Mouse (Mus musculus) midbrain, postnatal 0 days (tissue): ENCODE measurements at regions not wholly inside any gene's neighbourhood (a gene's known extent, or its start where the extent isn't known, plus 50 kb on each side); places are given as distances from the start of the nearest gene placed in this dataset.

Experiments
- ATAC-seq: fragments of 200-750 bp; cut with Nextera tagmentation; 2 replicates; pipeline ENCODE4 v1.8.0; 2017; ENCODE audit warnings: moderate number of reproducible peaks, mild to moderate bottlenecking, moderate TSS enrichment, moderate library complexity; ENCODE audit not compliant: low FRiP score
- DNase-seq: peaks from one replicate; pipeline ENCODE4 v3.0.0-alpha.2; 2015; ENCODE audit warnings: low spot score
- H3K27ac ChIP-seq: fragments of 300-500 bp; sonication (generic); 2 replicates; pipeline ENCODE4 v1.5.1; 2014; ENCODE audit warnings: low read depth, mild to moderate bottlenecking, low read length, mixed read lengths
- H3K27me3 ChIP-seq: fragments of 300-500 bp; sonication (generic); 2 replicates; pipeline ENCODE4 v1.6.1; 2014; ENCODE audit warnings: low read length, control low read depth, mixed read lengths; ENCODE audit not compliant: insufficient read depth
- H3K36me3 ChIP-seq: fragments of 300-500 bp; sonication (generic); 2 replicates; pipeline ENCODE4 v1.6.1; 2014; ENCODE audit warnings: low read length, control low read depth, mixed read lengths; ENCODE audit not compliant: insufficient read depth
- H3K4me1 ChIP-seq: fragments of 300-500 bp; sonication (generic); 2 replicates; pipeline ENCODE4 v1.6.1; 2014; ENCODE audit warnings: mild to moderate bottlenecking, control low read depth, antibody characterized with exemption, low read length, mixed read lengths; ENCODE audit not compliant: insufficient read depth
- H3K4me2 ChIP-seq: fragments of 300-500 bp; sonication (generic); 2 replicates; pipeline ENCODE4 v1.6.1; 2014; ENCODE audit warnings: low read depth, mild to moderate bottlenecking, low read length, mixed read lengths; ENCODE audit not compliant: poor library complexity, severe bottlenecking
- H3K4me3 ChIP-seq: fragments of 300-500 bp; sonication (generic); 2 replicates; pipeline ENCODE4 v1.5.1; 2014; ENCODE audit warnings: low read depth, mild to moderate bottlenecking, low read length, moderate library complexity
- H3K9ac ChIP-seq: fragments of 300-500 bp; sonication (generic); replicated peaks from 2 replicates; pipeline ENCODE4 v1.6.1; 2014; ENCODE audit warnings: mild to moderate bottlenecking, low read length, moderate library complexity, mixed read lengths; ENCODE audit not compliant: poor library complexity, severe bottlenecking
- H3K9me3 ChIP-seq: fragments of 300-500 bp; sonication (generic); 2 replicates; pipeline ENCODE4 v1.6.1; 2016; ENCODE audit warnings: low read length, control low read depth
- CTCF ChIP-seq: IDR thresholded peaks from 2 replicates; pipeline ENCODE4 v1.5.1; 2016; ENCODE audit warnings: antibody characterized with exemption, mild to moderate bottlenecking
- WGBS: fragments of 180-500 bp; shearing (Covaris S2); extraction: QIAGEN DNeasy Blood & Tissue Kit; methylation state at CpG from one replicate; pipeline ENCODE4 v1.1.7; 2014; 5-methylcytosine and 5-hydroxymethylcytosine counted together

- no peak overlapping the region for H3K4me2 ChIP-seq
- WGBS, result 89% methylated on average over 7 of the region's 7 CpGs
- ATAC-seq (no peak), DNase-seq (no peak)
- H3K36me3 ChIP-seq, result no peaks in the 10 kb centered on the region
- no peaks in the 10 kb centered on the region for H3K4me1 ChIP-seq
- no peak for TF ChIP-seq CTCF
- H3K27me3 ChIP-seq, result no peaks in the 10 kb centered on the region
- 0 out of 2 replicates have a peak, but pooled peaks cover 3% of the 10 kb centered on the region for H3K9me3 ChIP-seq
- no peak overlapping the region for H3K4me3 ChIP-seq
- H3K27ac ChIP-seq, result no peak overlapping the region
- H3K9ac ChIP-seq, result no peak overlapping the region
Measured at GRCm38 (mm10) chr5:64682326-64682845, 120.8 kb upstream of the Klf3 start.

GRCm38 (mm10) chr5:64683419-64683818 lies 119.8 kb upstream of the Klf3 start:
- no peak for TF ChIP-seq CTCF
- Histone ChIP-seq H3K27me3 (no peaks in the 10 kb centered on the region), H3K36me3 (no peaks in the 10 kb centered on the region), H3K4me3 (no peak overlapping the region), H3K9ac (no peak overlapping the region), H3K27ac (no peak overlapping the region), H3K4me2 (no peak overlapping the region), H3K4me1 (no peaks in the 10 kb centered on the region), H3K9me3 (0 out of 2 replicates have a peak, but pooled peaks cover 3% of the 10 kb centered on the region)
- ATAC-seq (no peak), DNase-seq (no peak)
- WGBS, result 93% methylated on average over 4 of the region's 4 CpGs

DNA sequence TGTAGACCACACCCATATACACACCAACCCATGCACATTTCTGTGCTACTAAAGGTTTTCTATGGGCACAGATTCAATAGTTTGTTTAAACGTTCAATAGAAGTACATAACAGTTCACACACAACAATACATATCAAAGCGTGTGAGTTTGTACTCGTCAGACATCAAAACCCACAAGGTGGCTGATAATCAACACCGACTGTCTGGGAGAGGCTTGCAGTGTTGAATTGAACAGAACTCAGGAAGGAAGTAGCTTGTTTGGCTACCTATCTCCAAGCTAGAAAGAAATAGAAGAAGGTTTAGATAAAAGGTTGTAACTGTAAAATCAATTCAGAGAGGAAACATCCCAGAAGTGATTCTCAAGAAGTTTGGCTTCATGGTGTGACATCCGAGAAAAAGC lies 118.9 kb upstream of the Klf3 start:
- H3K4me3 ChIP-seq, result no peak overlapping the region
- ATAC-seq (no peak), DNase-seq (no peak)
- H3K27ac ChIP-seq, result no peak overlapping the region
- no peak overlapping the region for H3K9ac ChIP-seq
- 92% methylated on average over 5 of the region's 5 CpGs for WGBS
- 0 out of 2 replicates have a peak, but pooled peaks cover 3% of the 10 kb centered on the region for H3K9me3 ChIP-seq
- no peak for TF ChIP-seq CTCF
- H3K27me3 ChIP-seq, result no peaks in the 10 kb centered on the region
- no peak overlapping the region for H3K4me2 ChIP-seq
- H3K4me1 ChIP-seq, result no peaks in the 10 kb centered on the region
- H3K36me3 ChIP-seq, result no peaks in the 10 kb centered on the region

DNA sequence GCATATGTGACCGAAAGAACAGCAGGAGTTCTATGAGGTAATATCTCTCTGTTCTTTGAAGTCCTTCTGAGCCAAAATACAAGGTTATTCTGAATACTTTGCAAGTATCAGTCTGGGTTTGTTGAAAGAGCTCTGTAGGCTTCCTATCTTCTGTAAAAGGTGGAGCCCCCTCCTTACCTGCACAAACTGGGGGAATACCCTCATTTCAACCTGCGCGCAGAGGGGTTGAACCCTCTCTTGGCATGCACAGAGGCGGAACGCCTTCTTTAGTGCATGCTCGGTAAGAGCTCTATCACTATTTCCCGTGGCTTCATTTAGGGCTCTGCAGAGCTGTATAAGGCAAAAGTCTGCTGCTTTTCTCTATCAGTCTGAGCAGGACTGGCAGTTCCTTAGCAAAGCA lies 113.0 kb upstream of the Klf3 start:
- Histone ChIP-seq H3K36me3 (no peaks in the 10 kb centered on the region), H3K4me1 (no peaks in the 10 kb centered on the region), H3K9me3 (0 out of 2 replicates have a peak, but pooled peaks cover 3% of the 10 kb centered on the region), H3K4me2 (no peak overlapping the region), H3K27me3 (no peaks in the 10 kb centered on the region), H3K27ac (no peak overlapping the region), H3K9ac (no peak overlapping the region), H3K4me3 (no peak overlapping the region)
- 76% methylated on average over 7 of the region's 7 CpGs for WGBS
- no peak for TF ChIP-seq CTCF
- ATAC-seq, result no peak
- no peak for DNase-seq

- H3K36me3 ChIP-seq, result no peaks in the 10 kb centered on the region
- H3K9ac ChIP-seq, result no peak overlapping the region
- DNase-seq (no peak), ATAC-seq (no peak)
- no peak for TF ChIP-seq CTCF
- no peak overlapping the region for H3K4me3 ChIP-seq
- no peaks in the 10 kb centered on the region for H3K4me1 ChIP-seq
- 97% methylated on average over 8 of the region's 8 CpGs for WGBS
- H3K27me3 ChIP-seq, result no peaks in the 10 kb centered on the region
- H3K9me3 ChIP-seq, result 0 out of 2 replicates have a peak, but pooled peaks cover 3% of the 10 kb centered on the region
- H3K27ac ChIP-seq, result no peak overlapping the region
- no peak overlapping the region for H3K4me2 ChIP-seq
Measured at GRCm38 (mm10) chr5:64691406-64692100, 111.6 kb upstream of the Klf3 start.

DNA sequence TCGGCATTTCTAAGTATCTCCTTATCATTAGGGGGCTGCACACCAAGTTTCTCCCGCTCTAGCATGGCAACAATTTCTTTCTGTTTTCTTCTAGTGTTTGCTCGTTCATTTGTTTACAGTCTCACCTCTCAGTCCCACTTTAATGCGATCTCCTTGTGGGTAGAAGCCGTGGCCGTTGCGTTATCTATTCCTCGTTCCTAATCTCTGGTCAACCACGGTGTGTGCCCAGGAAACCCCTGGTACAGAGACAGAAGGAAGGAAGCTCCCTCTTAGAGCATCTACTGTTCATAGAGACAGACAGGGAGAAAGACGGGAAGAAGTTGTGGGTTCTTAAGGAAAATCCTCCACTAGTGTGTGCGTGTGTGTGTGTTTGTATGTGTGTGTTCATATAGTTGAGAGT lies 110.9 kb upstream of the Klf3 start:
- Histone ChIP-seq H3K9me3 (no peaks in the 10 kb centered on the region), H3K27me3 (no peaks in the 10 kb centered on the region), H3K27ac (no peak overlapping the region), H3K4me3 (no peak overlapping the region), H3K9ac (no peak overlapping the region), H3K4me2 (no peak overlapping the region), H3K36me3 (no peaks in the 10 kb centered on the region), H3K4me1 (no peaks in the 10 kb centered on the region)
- DNase-seq (no peak), ATAC-seq (no peak)
- WGBS, result 96% methylated on average over 11 of the region's 11 CpGs
- TF ChIP-seq CTCF, result no peak
